Mouse (Mus musculus) bone marrow, adult 2 months (tissue): ENCODE data around the gene Galnt5.

Experiments
- CTCF ChIP-seq: fragments of 200-500 bp; IDR thresholded peaks from 2 replicates; pipeline ENCODE4 v1.5.1; 2011; ENCODE audit warnings: low read length, control low read depth; ENCODE audit not compliant: control insufficient read depth, insufficient read depth
- POLR2A ChIP-seq: fragments of 200-500 bp; IDR thresholded peaks from 2 replicates; pipeline ENCODE4 v1.6.1; 2011; ENCODE audit warnings: low read depth, mild to moderate bottlenecking, control low read depth, low read length, borderline replicate concordance; ENCODE audit not compliant: control insufficient read depth

DNA sequence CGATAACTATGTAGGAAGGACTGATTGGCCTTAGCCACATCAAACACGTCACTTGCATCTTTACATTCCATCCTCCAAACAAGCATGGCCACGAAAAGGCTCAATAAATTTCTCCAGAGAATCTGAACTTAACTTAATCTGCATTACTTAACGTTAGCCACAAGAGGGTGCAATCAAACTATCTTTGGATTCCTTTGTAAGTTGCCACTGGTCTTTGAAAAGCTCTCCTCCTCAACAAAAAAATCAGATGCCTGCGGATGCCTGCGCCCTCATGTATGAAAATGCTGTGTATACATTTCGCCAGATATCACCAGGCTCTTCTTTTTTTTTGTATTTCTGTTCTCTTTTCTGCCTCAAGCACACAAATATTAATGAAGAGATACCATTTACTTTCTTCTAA, 31.7 kb downstream of the Galnt5 start:
- TF ChIP-seq POLR2A (no peak), CTCF (no peak)
